Mouse (Mus musculus): ENCODE data around the gene Gm128. TPM values are rescaled to one million over a fixed set of nuclear protein-coding genes. Genes with fewer than 3 reads are reported as not detected.
A peak's percentile ranks its signal among the peaks of the same experiment; 100 is the strongest.

Gm128 gene
- polyA plus RNA-seq, 1 experiment from 2014 or later: 0.30 TPM

- Histone ChIP-seq H3K4me1 (ENCODE audit: control insufficient read depth, insufficient read depth, low read length) (peaks cover 35% of the 10 kb centered on the region), H3K27me3 (ENCODE audit: control insufficient read depth, insufficient read depth, low read length) (no peaks in the 10 kb centered on the region), H3K9me3 (replicated peaks; ENCODE audit: control insufficient read depth, low read length) (no peaks in the 10 kb centered on the region), H3K27ac (ENCODE audit: low read depth, low read length) (peak overlapping the region; percentile 87), H3K36me3 (ENCODE audit: control insufficient read depth, insufficient read depth, low read length) (peaks cover 36% of the 10 kb centered on the region), H3K9ac (ENCODE audit: low read depth, low read length) (peak overlapping the region; percentile 95), H3K4me2 (peak overlapping the region; percentile 96), H3K4me3 (ENCODE audit: low read depth, low read length) (peak overlapping the region; percentile 92)
- no peak for ATAC-seq (replicated peaks; ENCODE audit: insufficient number of reproducible peaks, low FRiP score, low TSS enrichment)
- WGBS (ENCODE audit: insufficient replicate concordance): 56% methylated on average over 8 of the region's 8 CpGs
These were observed 10.7 kb downstream of the Gm128 start for GRCm38 (mm10) chr3:95230495-95231297.

- Histone ChIP-seq H3K4me1 (ENCODE audit: control insufficient read depth, insufficient read depth, low read length) (peaks cover 35% of the 10 kb centered on the region), H3K9ac (ENCODE audit: low read depth, low read length) (peak overlapping the region; percentile 95), H3K27me3 (ENCODE audit: control insufficient read depth, insufficient read depth, low read length) (no peaks in the 10 kb centered on the region), H3K4me3 (ENCODE audit: low read depth, low read length) (peak overlapping the region; percentile 92), H3K27ac (ENCODE audit: low read depth, low read length) (peak overlapping the region; percentile 97), H3K36me3 (ENCODE audit: control insufficient read depth, insufficient read depth, low read length) (peaks cover 34% of the 10 kb centered on the region), H3K4me2 (peak overlapping the region; percentile 96), H3K9me3 (replicated peaks; ENCODE audit: control insufficient read depth, low read length) (no peaks in the 10 kb centered on the region)
- 4% methylated on average over 13 of the region's 13 CpGs for WGBS (ENCODE audit: insufficient replicate concordance)
- no peak for ATAC-seq (replicated peaks; ENCODE audit: insufficient number of reproducible peaks, low FRiP score, low TSS enrichment)
These were observed 11.5 kb downstream of the Gm128 start for GRCm38 (mm10) chr3:95229781-95230494.

- peak overlapping the region; percentile 97 for H3K27ac ChIP-seq (ENCODE audit: low read depth, low read length)
- peak overlapping the region; percentile 95 for H3K9ac ChIP-seq (ENCODE audit: low read depth, low read length)
- H3K4me3 ChIP-seq (ENCODE audit: low read depth, low read length): peak overlapping the region; percentile 92
- 0 out of 2 replicates have a peak, but pooled peaks have one; percentile 3 for ATAC-seq (replicated peaks; ENCODE audit: insufficient number of reproducible peaks, low FRiP score, low TSS enrichment)
- H3K4me1 ChIP-seq (ENCODE audit: control insufficient read depth, insufficient read depth, low read length): peaks cover 39% of the 10 kb centered on the region
- H3K36me3 ChIP-seq (ENCODE audit: control insufficient read depth, insufficient read depth, low read length): peaks cover 29% of the 10 kb centered on the region
- no peaks in the 10 kb centered on the region for H3K9me3 ChIP-seq (replicated peaks; ENCODE audit: control insufficient read depth, low read length)
- peak overlapping the region; percentile 96 for H3K4me2 ChIP-seq
- H3K27me3 ChIP-seq (ENCODE audit: control insufficient read depth, insufficient read depth, low read length): no peaks in the 10 kb centered on the region
- WGBS (ENCODE audit: insufficient replicate concordance): under 1% methylated on average over 43 of the region's 43 CpGs
These were observed 12.3 kb downstream of the Gm128 start for GRCm38 (mm10) chr3:95228894-95229780.

GRCm38 (mm10) chr3:95228148-95228893 lies 13.1 kb downstream of the Gm128 start, which contains the start of gene Cdc42se1:
Gene Cdc42se1, plus strand, starts transcription at chr3:95228732.
- Histone ChIP-seq H3K27me3 (ENCODE audit: control insufficient read depth, insufficient read depth, low read length) (no peaks in the 10 kb centered on the region), H3K4me1 (ENCODE audit: control insufficient read depth, insufficient read depth, low read length) (peaks cover 40% of the 10 kb centered on the region), H3K4me2 (peak within 1 kb of the TSS; percentile 96), H3K9me3 (replicated peaks; ENCODE audit: control insufficient read depth, low read length) (no peaks in the 10 kb centered on the region), H3K36me3 (ENCODE audit: control insufficient read depth, insufficient read depth, low read length) (peaks cover 28% of the 10 kb centered on the region), H3K27ac (ENCODE audit: low read depth, low read length) (peak within 1 kb of the TSS; percentile 97), H3K9ac (ENCODE audit: low read depth, low read length) (peak within 1 kb of the TSS; percentile 95), H3K4me3 (ENCODE audit: low read depth, low read length) (peak within 1 kb of the TSS; percentile 92)
- peak; percentile 85 for ATAC-seq (replicated peaks; ENCODE audit: insufficient number of reproducible peaks, low FRiP score, low TSS enrichment)
- under 1% methylated on average over 64 of the region's 64 CpGs for WGBS (ENCODE audit: insufficient replicate concordance)

DNA sequence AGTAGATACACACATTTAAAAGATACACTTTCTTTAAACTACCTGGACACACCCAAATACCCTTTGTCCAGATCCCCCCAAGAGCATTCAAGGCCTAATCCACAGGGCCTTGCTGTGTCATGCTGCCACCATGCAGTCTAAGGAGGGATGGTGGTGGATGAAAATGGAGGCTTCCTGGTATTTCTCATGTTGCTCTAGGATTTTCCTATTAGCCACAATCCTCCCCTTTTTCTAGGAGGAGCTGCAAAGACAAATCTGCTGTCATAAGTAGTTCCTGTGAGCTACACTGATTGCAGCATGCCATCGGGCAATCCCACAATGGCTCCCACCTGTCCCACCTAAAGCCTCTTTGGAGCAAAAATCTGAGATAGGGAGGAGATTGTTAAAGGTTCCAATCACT lies 14.2 kb downstream of the Gm128 start:
- 34% methylated on average over 1 of the region's 1 CpGs for WGBS (ENCODE audit: insufficient replicate concordance)
- no peak for ATAC-seq (replicated peaks; ENCODE audit: insufficient number of reproducible peaks, low FRiP score, low TSS enrichment)
- Histone ChIP-seq H3K9me3 (replicated peaks; ENCODE audit: control insufficient read depth, low read length) (no peaks in the 10 kb centered on the region), H3K4me3 (ENCODE audit: low read depth, low read length) (peak overlapping the region; percentile 92), H3K27ac (ENCODE audit: low read depth, low read length) (no peak overlapping the region), H3K36me3 (ENCODE audit: control insufficient read depth, insufficient read depth, low read length) (peaks cover 22% of the 10 kb centered on the region), H3K4me1 (ENCODE audit: control insufficient read depth, insufficient read depth, low read length) (peaks cover 32% of the 10 kb centered on the region), H3K27me3 (ENCODE audit: control insufficient read depth, insufficient read depth, low read length) (no peaks in the 10 kb centered on the region), H3K4me2 (peak overlapping the region; percentile 96), H3K9ac (ENCODE audit: low read depth, low read length) (peak overlapping the region; percentile 52; the same call in 1 of the 2 replicates)

- H3K4me1 ChIP-seq (ENCODE audit: control insufficient read depth, insufficient read depth, low read length): peaks cover 9% of the 10 kb centered on the region; the same call in 1 of the 2 replicates
- no peak overlapping the region for H3K4me3 ChIP-seq (ENCODE audit: low read depth, low read length)
- no peaks in the 10 kb centered on the region for H3K9me3 ChIP-seq (replicated peaks; ENCODE audit: control insufficient read depth, low read length)
- no peak for ATAC-seq (replicated peaks; ENCODE audit: insufficient number of reproducible peaks, low FRiP score, low TSS enrichment)
- H3K27ac ChIP-seq (ENCODE audit: low read depth, low read length): no peak overlapping the region
- 36% methylated on average over 6 of the region's 6 CpGs for WGBS (ENCODE audit: insufficient replicate concordance)
- no peaks in the 10 kb centered on the region for H3K27me3 ChIP-seq (ENCODE audit: control insufficient read depth, insufficient read depth, low read length)
- H3K4me2 ChIP-seq: no peak overlapping the region
- no peak overlapping the region for H3K9ac ChIP-seq (ENCODE audit: low read depth, low read length)
- H3K36me3 ChIP-seq (ENCODE audit: control insufficient read depth, insufficient read depth, low read length): peaks cover 16% of the 10 kb centered on the region
These were observed 17.1 kb downstream of the Gm128 start for GRCm38 (mm10) chr3:95224295-95224694.

- WGBS (ENCODE audit: insufficient replicate concordance): 82% methylated on average over 2 of the region's 2 CpGs
- no peak overlapping the region for H3K4me2 ChIP-seq
- no peak overlapping the region for H3K27ac ChIP-seq (ENCODE audit: low read depth, low read length)
- no peak overlapping the region for H3K4me3 ChIP-seq (ENCODE audit: low read depth, low read length)
- peaks cover 9% of the 10 kb centered on the region; the same call in 1 of the 2 replicates for H3K4me1 ChIP-seq (ENCODE audit: control insufficient read depth, insufficient read depth, low read length)
- no peak for ATAC-seq (replicated peaks; ENCODE audit: insufficient number of reproducible peaks, low FRiP score, low TSS enrichment)
- H3K36me3 ChIP-seq (ENCODE audit: control insufficient read depth, insufficient read depth, low read length): peaks cover 16% of the 10 kb centered on the region
- no peaks in the 10 kb centered on the region for H3K9me3 ChIP-seq (replicated peaks; ENCODE audit: control insufficient read depth, low read length)
- no peaks in the 10 kb centered on the region for H3K27me3 ChIP-seq (ENCODE audit: control insufficient read depth, insufficient read depth, low read length)
- no peak overlapping the region for H3K9ac ChIP-seq (ENCODE audit: low read depth, low read length)
These were observed 18.4 kb downstream of the Gm128 start for GRCm38 (mm10) chr3:95223041-95223440.

Data from heart, embryonic 11.5 days (tissue).